In the genomic region with DNA sequence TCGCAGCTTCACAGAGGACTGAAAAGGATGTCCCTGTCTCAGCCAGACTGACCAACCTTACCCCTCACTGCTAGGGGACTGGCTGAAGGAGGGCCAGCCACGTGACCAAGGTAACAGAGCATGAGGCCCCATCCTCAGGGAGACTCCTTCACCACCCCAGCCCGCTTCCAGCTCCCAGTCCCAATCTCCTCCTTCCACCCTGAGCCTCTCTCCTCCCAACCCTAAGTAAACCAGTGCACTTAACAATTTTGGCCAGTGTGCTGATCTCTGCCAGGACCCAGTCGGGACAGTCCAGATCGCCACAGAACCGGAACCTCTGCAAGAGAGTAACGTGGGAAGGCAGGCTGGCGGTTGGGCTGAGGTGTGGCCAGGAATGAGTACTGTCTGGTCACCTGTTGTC, we compare ENCODE assay signal across 10 mouse cellular contexts. TPM values are rescaled to one million over a fixed set of nuclear protein-coding genes. Genes with fewer than 3 reads are reported as not detected.
DNase-seq lines count a peak whose midpoint lies in the region; ATAC-seq and TF ChIP-seq lines count a peak whose summit lies in the region.
"Had no signal": no experiment of that assay in that cellular context is flagged by ENCODE, and none has a peak within 500 bp of the region (broad histone marks: within the 10 kb centered on the region; RNA-seq: fewer than 3 reads in every experiment).

No protein-coding gene starts in this region.

- peaks cover 21% of the 10 kb centered on the region for H3K36me3 ChIP-seq in heart, embryonic 12.5 days
- H3K36me3 ChIP-seq in CH12.LX (replicated peaks in 1 of 2; ENCODE audit: control insufficient read depth in 1 of 2, insufficient read depth in 1 of 2, low read length in 1 of 2) = peaks cover 22 to 30% of the 10 kb centered on the region in 2 experiments
- H3K36me3 ChIP-seq in forebrain, embryonic 14.5 days (ENCODE audit: control insufficient read depth, insufficient read depth, low read length) = 0 out of 2 replicates have a peak, but pooled peaks cover 3% of the 10 kb centered on the region
- H3K36me3 ChIP-seq in liver, embryonic 15.5 days (replicated peaks) = peaks cover 15% of the 10 kb centered on the region

- peak; percentile 80 for DNase-seq in heart, adult 11 months
- DNase-seq in CH12.LX (ENCODE audit: extremely low read depth) = no peak
- no peak for DNase-seq in forebrain, embryonic 14.5 days (ENCODE audit: low spot score)
- no peak for DNase-seq in urinary bladder, postnatal 36 days (ENCODE audit: low spot score in 2 of 2)
- DNase-seq in testis, postnatal 10 days (ENCODE audit: low spot score) = no peak
- no peak for DNase-seq in left cerebral cortex, postnatal 36 days (ENCODE audit: low spot score in 2 of 2)
- DNase-seq: cerebellum, postnatal 10 days; kidney, adult 18-20 months had no signal

- no peak overlapping the region for H3K4me3 ChIP-seq in heart, embryonic 12.5 days
- H3K4me3 ChIP-seq in CH12.LX (replicated peaks in 1 of 3; ENCODE audit: low read depth in 2 of 3, low read length in 2 of 3, poor library complexity in 1 of 3) = no peak overlapping the region
- H3K4me3 ChIP-seq in forebrain, embryonic 14.5 days (ENCODE audit: low read depth, low read length) = no peak overlapping the region
- no peak overlapping the region for H3K4me3 ChIP-seq in liver, embryonic 15.5 days (replicated peaks)

- dilution Hi-C loops in CH12.LX (cut with MboI; ENCODE audit: extremely low pct_ligation_motif_present, extremely low pct_unique_long_range_greater_than_20kb, low sequenced_read_pairs) = no loop called here

- 80% methylated on average over 8 of the region's 8 CpGs for WGBS in heart, embryonic 12.5 days
- WGBS in forebrain, embryonic 14.5 days = 85% methylated on average over 8 of the region's 8 CpGs
- 72% methylated on average over 8 of the region's 8 CpGs for WGBS in liver, embryonic 15.5 days (ENCODE audit: insufficient replicate concordance)

- H3K4me1 ChIP-seq in heart, embryonic 12.5 days (replicated peaks) = peaks cover 14% of the 10 kb centered on the region
- peaks cover 6 to 14% of the 10 kb centered on the region in 2 experiments; a peak in 3 of 4 replicates for H3K4me1 ChIP-seq in CH12.LX (ENCODE audit: control insufficient read depth in 1 of 2, insufficient read depth in 2 of 2)
- H3K4me1 ChIP-seq in forebrain, embryonic 14.5 days (ENCODE audit: control insufficient read depth, insufficient read depth, low read length) = peaks cover 6% of the 10 kb centered on the region; the same call in 1 of the 2 replicates
- H3K4me1 ChIP-seq in liver, embryonic 15.5 days (replicated peaks) = peaks cover 22% of the 10 kb centered on the region

- no peak for TF ChIP-seq EP300 in CH12.LX (IDR thresholded peaks at IDR 0.05; ENCODE audit: low read length)

- H3K27ac ChIP-seq in heart, embryonic 12.5 days (ENCODE audit: poor library complexity, severe bottlenecking) = no peak overlapping the region
- no peak overlapping the region for H3K27ac ChIP-seq in CH12.LX (ENCODE audit: insufficient read depth, low read depth)
- no peak overlapping the region for H3K27ac ChIP-seq in forebrain, embryonic 14.5 days (ENCODE audit: low read depth, low read length)
- H3K27ac ChIP-seq in liver, embryonic 15.5 days (replicated peaks) = no peak overlapping the region

- H3K79me2 ChIP-seq in CH12.LX (replicated peaks; ENCODE audit: control insufficient read depth, extremely low read depth, insufficient read depth, poor library complexity, severe bottlenecking) = no peaks in the 10 kb centered on the region

- no peaks in the 10 kb centered on the region for H3K9me3 ChIP-seq in heart, embryonic 12.5 days (replicated peaks)
- H3K9me3 ChIP-seq in CH12.LX (replicated peaks; ENCODE audit: low read length) = no peaks in the 10 kb centered on the region
- no peaks in the 10 kb centered on the region for H3K9me3 ChIP-seq in forebrain, embryonic 14.5 days (replicated peaks; ENCODE audit: control insufficient read depth, low read length)
- no peaks in the 10 kb centered on the region for H3K9me3 ChIP-seq in liver, embryonic 15.5 days (replicated peaks)

- no peak overlapping the region for H3K4me2 ChIP-seq in heart, embryonic 12.5 days
- H3K4me2 ChIP-seq in CH12.LX (ENCODE audit: insufficient read depth, low read depth, poor library complexity, severe bottlenecking) = 0 out of 2 replicates have a peak overlapping the region, but pooled peaks have one; percentile 76
- H3K4me2 ChIP-seq in forebrain, embryonic 14.5 days (ENCODE audit: low read length) = peak overlapping the region; percentile 65
- H3K4me2 ChIP-seq in liver, embryonic 15.5 days = peak overlapping the region; percentile 89

- in situ Hi-C loops in CH12.LX (cut with MboI; ENCODE audit: low pct_ligation_motif_present, low pct_unique_long_range_greater_than_20kb, low sequenced_read_pairs) = no loop called here

- no peak for TF ChIP-seq CTCF in CH12.LX (conservative IDR thresholded peaks at IDR 0.05 in 1 of 2, IDR thresholded peaks at IDR 0.05 in 1 of 2; ENCODE audit: low read depth in 2 of 2, low read length in 2 of 2)

- ATAC-seq in heart, embryonic 12.5 days (ENCODE audit: insufficient number of reproducible peaks, low FRiP score) = no peak
- ATAC-seq in forebrain, embryonic 14.5 days = no peak
- ATAC-seq in liver, embryonic 15.5 days (ENCODE audit: insufficient read depth) = no peak

- intact Hi-C loops in left cerebral cortex, postnatal 36 days (cut with DNase I) = no loop called here

- TF ChIP-seq POLR2A in CH12.LX (IDR thresholded peaks at IDR 0.05; ENCODE audit: low read depth, low read length) = no peak

- H3K9ac ChIP-seq in heart, embryonic 12.5 days = no peak overlapping the region
- no peak overlapping the region for H3K9ac ChIP-seq in CH12.LX (ENCODE audit: insufficient read depth, low read depth)
- H3K9ac ChIP-seq in forebrain, embryonic 14.5 days (ENCODE audit: low read length) = no peak overlapping the region
- no peak overlapping the region for H3K9ac ChIP-seq in liver, embryonic 15.5 days

- H3K27me3 ChIP-seq in heart, embryonic 12.5 days (replicated peaks) = 0 out of 2 replicates have a peak, but pooled peaks cover 4% of the 10 kb centered on the region
- H3K27me3 ChIP-seq in CH12.LX (replicated peaks) = no peaks in the 10 kb centered on the region
- no peaks in the 10 kb centered on the region for H3K27me3 ChIP-seq in forebrain, embryonic 14.5 days (replicated peaks; ENCODE audit: control insufficient read depth, insufficient read depth, low read length)
- no peaks in the 10 kb centered on the region for H3K27me3 ChIP-seq in liver, embryonic 15.5 days

- TF ChIP-seq RAD21 in CH12.LX (IDR thresholded peaks at IDR 0.05; ENCODE audit: low read depth, low read length) = no peak

TF ChIP-seq in CH12.LX, 34 proteins besides CTCF, POLR2A, EP300 and RAD21:
- TF ChIP-seq ZKSCAN1 (IDR thresholded peaks at IDR 0.05; ENCODE audit: borderline replicate concordance, low read depth, low read length) (no peak), MEF2A (IDR thresholded peaks at IDR 0.05; ENCODE audit: borderline replicate concordance, low read depth, low read length) (no peak), BHLHE40 (IDR thresholded peaks at IDR 0.05; ENCODE audit: low read depth, low read length) (no peak), USF1 (IDR thresholded peaks at IDR 0.05; ENCODE audit: low read depth, low read length) (no peak), NELFE (IDR thresholded peaks at IDR 0.05; ENCODE audit: low read depth, low read length) (no peak), MAZ (IDR thresholded peaks at IDR 0.05; ENCODE audit: low read depth, low read length) (no peak), IRF4 (IDR thresholded peaks at IDR 0.05; ENCODE audit: low read depth, low read length) (no peak), ZC3H11A (IDR thresholded peaks at IDR 0.05; ENCODE audit: low read depth, low read length) (no peak), JUND (conservative IDR thresholded peaks at IDR 0.05; ENCODE audit: low read depth, low read length) (no peak), HCFC1 (IDR thresholded peaks at IDR 0.05; ENCODE audit: low read depth, low read length) (no peak), MXI1 (IDR thresholded peaks at IDR 0.05; ENCODE audit: low read depth, low read length) (no peak), ELF1 (IDR thresholded peaks at IDR 0.05; ENCODE audit: low read depth, low read length) (no peak), SIN3A (IDR thresholded peaks at IDR 0.05; ENCODE audit: low read length) (no peak), RCOR1 (conservative IDR thresholded peaks at IDR 0.05; ENCODE audit: low read depth, low read length) (no peak)

RNA-seq across cellular contexts. Expression of gene Commd4, which starts 1.3 kb away (rescaled TPM):
- polyA plus RNA-seq in heart, embryonic 12.5 days (2016; fragmentation: Nextera tagmentation; extraction: Ambion mirVana) = 60.3 and 61.5 TPM in 2 replicates
- 96.5 and 98.3 TPM in 2 replicates for total RNA-seq in CH12.LX (2012; rRNA removed)
- 36.9 and 41.8 TPM in 2 replicates for total RNA-seq in CH12.LX (2014; rRNA removed)
- 98.9 and 106 TPM in 2 replicates for polyA plus RNA-seq in CH12.LX (2012; ENCODE audit: insufficient read length, low read depth)
- polyA plus RNA-seq in forebrain, embryonic 14.5 days (2014; fragmentation: Nextera tagmentation; extraction: Ambion mirVana) = 164 and 191 TPM in 2 replicates
- polyA plus RNA-seq in liver, embryonic 15.5 days (2015; fragmentation: Nextera tagmentation; extraction: Ambion mirVana) = 48.4 and 52.7 TPM in 2 replicates
- total RNA-seq in left cerebral cortex, postnatal 36 days (2021) = 10 to 100 TPM; 78.1 to 94.0 TPM

RNA-seq across cellular contexts. Expression of gene Neil1, which starts 8.7 kb away (rescaled TPM):
- polyA plus RNA-seq in heart, embryonic 12.5 days (2016; fragmentation: Nextera tagmentation; extraction: Ambion mirVana) = 4.3 and 5.2 TPM in 2 replicates
- total RNA-seq in CH12.LX (2012; rRNA removed) (0.08 TPM in 1 of 2 replicates, not detected in the other), CH12.LX (2014; rRNA removed) (0.21 TPM in 1 of 2 replicates, not detected in the other)
- 0.13 and 0.15 TPM in 2 replicates for polyA plus RNA-seq in CH12.LX (2012; ENCODE audit: insufficient read length, low read depth)
- polyA plus RNA-seq in forebrain, embryonic 14.5 days (2014; fragmentation: Nextera tagmentation; extraction: Ambion mirVana) = 5.5 and 7.0 TPM in 2 replicates
- polyA plus RNA-seq in liver, embryonic 15.5 days (2015; fragmentation: Nextera tagmentation; extraction: Ambion mirVana) = 1.6 and 2.0 TPM in 2 replicates
- total RNA-seq in left cerebral cortex, postnatal 36 days (2021) = 1 to 10 TPM; 8.6 TPM

RNA-seq across cellular contexts. Expression of gene Man2c1, which starts 26.3 kb away (rescaled TPM):
- polyA plus RNA-seq in heart, embryonic 12.5 days (2016; fragmentation: Nextera tagmentation; extraction: Ambion mirVana) = 57.1 and 59.6 TPM in 2 replicates
- total RNA-seq in CH12.LX (2012; rRNA removed) = 57.8 and 59.2 TPM in 2 replicates
- 50.4 and 58.9 TPM in 2 replicates for total RNA-seq in CH12.LX (2014; rRNA removed)
- polyA plus RNA-seq in CH12.LX (2012; ENCODE audit: insufficient read length, low read depth) = 60.3 and 74.7 TPM in 2 replicates
- polyA plus RNA-seq in forebrain, embryonic 14.5 days (2014; fragmentation: Nextera tagmentation; extraction: Ambion mirVana) = 24.4 and 34.3 TPM in 2 replicates
- polyA plus RNA-seq in liver, embryonic 15.5 days (2015; fragmentation: Nextera tagmentation; extraction: Ambion mirVana) = 16.5 and 17.0 TPM in 2 replicates
- total RNA-seq in left cerebral cortex, postnatal 36 days (2021) = 100 to 1,000 TPM; 107 to 172 TPM
